In the genomic region with DNA sequence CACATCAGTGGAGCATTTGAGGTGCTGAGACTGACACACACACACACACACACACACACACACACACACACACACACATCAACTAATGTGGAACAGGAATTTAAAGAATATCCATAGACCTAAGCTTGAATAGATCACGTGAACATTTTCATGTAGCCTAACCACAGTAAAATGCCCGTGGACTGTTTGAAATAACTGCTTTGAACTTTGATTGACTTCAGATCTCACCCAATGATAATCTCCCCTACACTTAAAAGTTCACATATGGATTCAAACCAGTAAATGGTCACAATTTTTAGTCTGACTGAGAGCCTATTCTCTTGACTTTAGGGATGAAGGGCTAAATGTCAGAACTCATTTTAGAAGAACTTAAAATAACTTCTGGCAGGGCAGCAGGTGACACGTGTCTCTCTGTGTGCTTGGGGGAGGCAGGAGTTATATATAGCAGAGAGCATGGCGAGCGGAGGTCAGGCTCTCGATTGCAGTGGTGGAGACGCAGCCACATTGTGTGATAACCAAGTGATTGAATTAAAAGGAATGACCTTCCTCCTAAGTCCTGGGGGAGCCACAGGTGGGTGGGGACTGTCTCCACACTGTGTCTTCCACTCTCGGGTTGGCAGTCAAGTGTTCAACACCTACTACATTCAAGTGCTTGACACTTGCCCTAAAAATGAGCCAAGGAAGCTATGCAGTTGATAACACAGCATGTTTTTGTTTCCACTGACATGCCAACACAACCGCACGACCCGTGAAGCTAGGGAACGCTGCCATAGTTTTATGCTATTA, we compare ENCODE assay signal across 1 mouse cellular context.
TF ChIP-seq lines count a peak whose summit lies in the region.

No protein-coding gene starts in this region.

TF ChIP-seq in CH12.LX, 34 proteins besides CTCF, POLR2A, EP300 and RAD21 (continued from another document):
- TF ChIP-seq ZKSCAN1 (IDR thresholded peaks at IDR 0.05; ENCODE audit: borderline replicate concordance, low read depth, low read length) (no peak), MAFK (IDR thresholded peaks at IDR 0.05; ENCODE audit: insufficient replicate concordance, low read length) (no peak), MAX (IDR thresholded peaks at IDR 0.05; ENCODE audit: low read length) (peak; percentile 90), USF1 (IDR thresholded peaks at IDR 0.05; ENCODE audit: low read depth, low read length) (0 out of 2 replicates have a peak, but pooled peaks have one; percentile 15), HCFC1 (IDR thresholded peaks at IDR 0.05; ENCODE audit: low read depth, low read length) (no peak), ZC3H11A (IDR thresholded peaks at IDR 0.05; ENCODE audit: low read depth, low read length) (no peak), CHD2 (IDR thresholded peaks at IDR 0.05; ENCODE audit: low read length) (no peak), ZMIZ1 (IDR thresholded peaks at IDR 0.05; ENCODE audit: low read depth, low read length) (no peak), MXI1 (IDR thresholded peaks at IDR 0.05; ENCODE audit: low read depth, low read length) (peak; percentile 83)
